Mouse (Mus musculus) adrenal gland, postnatal 36 days (tissue): ENCODE measurements at regions not wholly inside any gene's neighbourhood (a gene's known extent, or its start where the extent isn't known, plus 50 kb on each side); places are given as distances from the start of the nearest gene placed in this dataset.

Experiments used
- DNase-seq, 2 experiments: peaks; one replicate each; pipeline ENCODE4 v3.0.0; 2021; ENCODE audit warnings: mixed read lengths in 1 of 2

GRCm38 (mm10) chr2:117023436-117023835, 97.7 kb upstream of the Spred1 start:
- no peak for DNase-seq

- peak; percentile 45 to 58 for DNase-seq
Measured at GRCm38 (mm10) chr2:117027071-117027470, 94.1 kb upstream of the Spred1 start.

- DNase-seq: peak; percentile 23 to 42
Measured at GRCm38 (mm10) chr2:117028771-117029170, 92.4 kb upstream of the Spred1 start.

GRCm38 (mm10) chr2:117036197-117036872, 84.8 kb upstream of the Spred1 start:
- DNase-seq: no peak

- no peak for DNase-seq
Measured at GRCm38 (mm10) chr2:117040211-117040610, 81.0 kb upstream of the Spred1 start.

GRCm38 (mm10) chr2:117043831-117044230, 77.3 kb upstream of the Spred1 start:
- DNase-seq: no peak

- DNase-seq: no peak
Measured at GRCm38 (mm10) chr2:117048290-117048730, 72.9 kb upstream of the Spred1 start.

- DNase-seq: no peak
Measured at GRCm38 (mm10) chr2:117050061-117050460, 71.1 kb upstream of the Spred1 start.

GRCm38 (mm10) chr2:117064126-117064525, 57.0 kb upstream of the Spred1 start:
- no peak for DNase-seq

GRCm38 (mm10) chr2:117070348-117070747, 50.8 kb upstream of the Spred1 start:
- no peak for DNase-seq

GRCm38 (mm10) chr2:117071098-117071497, 50.1 kb upstream of the Spred1 start:
- no peak for DNase-seq
